Mouse (Mus musculus): ENCODE measurements around the gene Smarcc2.

Gene Smarcc2

GRCm38 (mm10) chr10:128458719-128459408 is at the start of gene Smarcc2:
Gene Smarcc2 (plus strand): TSS chr10:128459248.
- in situ Hi-C loops (cut with MboI): loop anchor here (10.0 kb wide), 1 partner anchor 124 kb away; the partner anchor contains the start of gene Cs

- in situ Hi-C loops (cut with MboI): loop anchor here (5.0 kb wide), 1 partner anchor 32 kb away; no protein-coding TSS in a partner anchor
Measured at GRCm38 (mm10) chr10:128409692-128410559, 49.1 kb upstream of the Smarcc2 start.

- in situ Hi-C loops (cut with MboI): no loop called here
Measured at GRCm38 (mm10) chr10:128410560-128410845, 48.5 kb upstream of the Smarcc2 start.

- in situ Hi-C loops (cut with MboI): no loop called here
Measured at GRCm38 (mm10) chr10:128411211-128412054, 47.6 kb upstream of the Smarcc2 start, which contains the start of the genes Nabp2 and Rnf41. Gene Nabp2 (minus strand): TSS chr10:128411492. Gene Rnf41 (plus strand): TSS chr10:128411657.

GRCm38 (mm10) chr10:128412055-128412381 is 47.0 kb upstream of the Smarcc2 start:
- in situ Hi-C loops (cut with MboI): no loop called here

- in situ Hi-C loops (cut with MboI): no loop called here
Measured at GRCm38 (mm10) chr10:128412558-128412957, 46.5 kb upstream of the Smarcc2 start.

- in situ Hi-C loops (cut with MboI): no loop called here
Measured at GRCm38 (mm10) chr10:128413076-128413475, 46.0 kb upstream of the Smarcc2 start.

GRCm38 (mm10) chr10:128414848-128415247 is 44.2 kb upstream of the Smarcc2 start:
- in situ Hi-C loops (cut with MboI): no loop called here

GRCm38 (mm10) chr10:128422426-128422825 is 36.6 kb upstream of the Smarcc2 start:
- in situ Hi-C loops (cut with MboI): no loop called here

- in situ Hi-C loops (cut with MboI): no loop called here
Measured at GRCm38 (mm10) chr10:128424604-128425003, 34.4 kb upstream of the Smarcc2 start.

GRCm38 (mm10) chr10:128425260-128425659 is 33.8 kb upstream of the Smarcc2 start:
- in situ Hi-C loops (cut with MboI): no loop called here

GRCm38 (mm10) chr10:128429052-128429451 is 30.0 kb upstream of the Smarcc2 start:
- in situ Hi-C loops (cut with MboI): no loop called here

- in situ Hi-C loops (cut with MboI): no loop called here
Measured at GRCm38 (mm10) chr10:128429454-128429853, 29.6 kb upstream of the Smarcc2 start.

- in situ Hi-C loops (cut with MboI): no loop called here
Measured at GRCm38 (mm10) chr10:128433417-128433816, 25.6 kb upstream of the Smarcc2 start.

GRCm38 (mm10) chr10:128434681-128435080 is 24.4 kb upstream of the Smarcc2 start:
- in situ Hi-C loops (cut with MboI): no loop called here

GRCm38 (mm10) chr10:128435186-128435823 is 23.7 kb upstream of the Smarcc2 start:
- in situ Hi-C loops (cut with MboI): no loop called here

GRCm38 (mm10) chr10:128435873-128436272 is 23.2 kb upstream of the Smarcc2 start:
- in situ Hi-C loops (cut with MboI): no loop called here

GRCm38 (mm10) chr10:128436376-128436775 is 22.7 kb upstream of the Smarcc2 start:
- in situ Hi-C loops (cut with MboI): no loop called here

- in situ Hi-C loops (cut with MboI): no loop called here
Measured at GRCm38 (mm10) chr10:128438675-128439279, 20.3 kb upstream of the Smarcc2 start.

GRCm38 (mm10) chr10:128440407-128440806 is 18.6 kb upstream of the Smarcc2 start:
- in situ Hi-C loops (cut with MboI): loop anchor here (5.0 kb wide), 1 partner anchor 33 kb away; no protein-coding TSS in a partner anchor
